Mouse (Mus musculus) ES-E14 (cell line): ENCODE data around the gene Luc7l2.
"Not testable (repeated sequence)": the region's sequence is repeated elsewhere in the genome, so short reads cannot be mapped to it uniquely, and the experiment has no call there.

Experiments used
- CHD2 ChIP-seq: IDR thresholded peaks from 2 replicates; pipeline ENCODE4 v1.6.1; 2014; ENCODE audit warnings: mild to moderate bottlenecking, low read depth, low read length, inconsistent platforms
- HCFC1 ChIP-seq: IDR thresholded peaks from 2 replicates; pipeline ENCODE4 v1.6.1; 2012; ENCODE audit warnings: low read length, inconsistent platforms, borderline replicate concordance; ENCODE audit not compliant: insufficient read depth
- MAFK ChIP-seq: IDR thresholded peaks from 2 replicates; pipeline ENCODE4 v1.6.1; 2014; ENCODE audit warnings: mild to moderate bottlenecking, low read depth, low read length, inconsistent platforms; ENCODE audit not compliant: insufficient read depth
- ZC3H11A ChIP-seq: IDR thresholded peaks from 2 replicates; pipeline ENCODE4 v1.6.1; 2012; ENCODE audit warnings: low read depth, mild to moderate bottlenecking, inconsistent platforms, low read length, borderline replicate concordance
- ZNF384 ChIP-seq: IDR thresholded peaks from 2 replicates; pipeline ENCODE4 v1.6.1; 2012; ENCODE audit warnings: low read depth, low read length, inconsistent platforms

- not testable (repeated sequence) for TF ChIP-seq CHD2, HCFC1, ZC3H11A, MAFK, ZNF384
Observed at GRCm38 (mm10) chr6:38548595-38548994, 2.5 kb upstream of the Luc7l2 start.
